Mouse (Mus musculus) C2C12 (cell line): Measurements from ENCODE around the gene Camta2. TPM values are rescaled to one million over a fixed set of nuclear protein-coding genes. Genes with fewer than 3 reads are reported as not detected.

ENCODE experiments used
- H3K27me3 ChIP-seq: one replicate; pipeline ENCODE4 v1.6.1; 2011; ENCODE audit not compliant: control insufficient read depth, insufficient read depth, insufficient read length
- H3K36me3 ChIP-seq: one replicate; pipeline ENCODE4 v1.6.1; 2011; ENCODE audit not compliant: control insufficient read depth, insufficient read depth
- H3K4me3 ChIP-seq: one replicate; pipeline ENCODE4 v1.5.1; 2011; ENCODE audit warnings: mild to moderate bottlenecking, control low read depth; ENCODE audit not compliant: poor library complexity, insufficient read depth, severe bottlenecking
- H3K79me2 ChIP-seq: one replicate; pipeline ENCODE4 v1.6.1; 2011; ENCODE audit not compliant: control insufficient read depth, insufficient read depth
- H3K79me3 ChIP-seq: one replicate; pipeline ENCODE4 v1.6.1; 2011; ENCODE audit warnings: low read depth, control low read depth
- H3ac ChIP-seq: one replicate; pipeline ENCODE3; 2011; ENCODE audit warnings: low read depth; ENCODE audit not compliant: control insufficient read depth, insufficient read length
- CEBPB ChIP-seq: IDR thresholded peaks from one replicate; pipeline ENCODE4 v1.6.1; 2011; ENCODE audit warnings: low read depth, mild to moderate bottlenecking, control low read depth, moderate library complexity
- CTCF ChIP-seq: IDR thresholded peaks from one replicate; pipeline ENCODE4 v1.5.1; 2011; ENCODE audit not compliant: control insufficient read depth, insufficient read depth, insufficient read length
- FOSL1 ChIP-seq: IDR thresholded peaks from one replicate; pipeline ENCODE4 v1.8.0; 2011; ENCODE audit warnings: mild to moderate bottlenecking, low read length; ENCODE audit not compliant: poor library complexity, insufficient read depth, severe bottlenecking
- MAX ChIP-seq: IDR thresholded peaks from one replicate; pipeline ENCODE4 v1.6.1; 2011; ENCODE audit warnings: mild to moderate bottlenecking, control low read depth
- MYOD1 ChIP-seq: IDR thresholded peaks from one replicate; pipeline ENCODE4 v1.6.1; 2011; ENCODE audit warnings: low read depth; ENCODE audit not compliant: control insufficient read depth, insufficient read length
- MYOG ChIP-seq: IDR thresholded peaks from one replicate; pipeline ENCODE4 v1.6.1; 2011; ENCODE audit not compliant: control insufficient read depth, insufficient read length; ENCODE audit errors: extremely low read depth
- USF1 ChIP-seq: IDR thresholded peaks from one replicate; pipeline ENCODE4 v1.6.1; 2011; ENCODE audit warnings: low read depth, mild to moderate bottlenecking, control low read depth, moderate library complexity
- polyA plus RNA-seq: library from polyadenylated mRNA; unstranded; fragments of >200 nt; fragmentation: generic; extraction: Trizol; gene quantifications from one replicate; pipeline ENCODE4 v1.2.1, GENCODE M21; 2012; ENCODE audit warnings: missing spikeins

Camta2 gene
- polyA plus RNA-seq, 1 experiment = 9.0 TPM

- Histone ChIP-seq H3K79me3 (no peaks in the 10 kb centered on the region), H3ac (no peak overlapping the region), H3K36me3 (peaks cover 78% of the 10 kb centered on the region), H3K79me2 (no peaks in the 10 kb centered on the region), H3K4me3 (no peak overlapping the region), H3K27me3 (no peaks in the 10 kb centered on the region)
- TF ChIP-seq USF1 = no peak
- TF ChIP-seq CTCF = no peak
- no peak for TF ChIP-seq MAX
- no peak for TF ChIP-seq MYOG
- no peak for TF ChIP-seq MYOD1
- no peak for TF ChIP-seq FOSL1
Observed at GRCm38 (mm10) chr11:70711026-70711425, 23.1 kb upstream of the Camta2 start.

GRCm38 (mm10) chr11:70706127-70706526 lies 18.2 kb upstream of the Camta2 start:
- TF ChIP-seq USF1 (no peak), MAX (no peak), MYOD1 (no peak), CEBPB (no peak), CTCF (no peak), FOSL1 (no peak), MYOG (no peak)
- Histone ChIP-seq H3K36me3 (peaks cover 66% of the 10 kb centered on the region), H3K4me3 (no peak overlapping the region), H3K27me3 (no peaks in the 10 kb centered on the region), H3K79me3 (peaks cover 17% of the 10 kb centered on the region), H3K79me2 (peaks cover 34% of the 10 kb centered on the region), H3ac (no peak overlapping the region)

- Histone ChIP-seq H3K79me2 (peaks cover 42% of the 10 kb centered on the region), H3K4me3 (no peak overlapping the region), H3K36me3 (peaks cover 38% of the 10 kb centered on the region), H3K27me3 (no peaks in the 10 kb centered on the region), H3ac (peak overlapping the region; percentile 3), H3K79me3 (peaks cover 22% of the 10 kb centered on the region)
- TF ChIP-seq MAX = no peak
- no peak for TF ChIP-seq USF1
- TF ChIP-seq MYOG = no peak
- TF ChIP-seq MYOD1 = no peak
- no peak for TF ChIP-seq CTCF
Observed at GRCm38 (mm10) chr11:70702781-70703180, 14.9 kb upstream of the Camta2 start.

- Histone ChIP-seq H3K4me3 (peak overlapping the region; percentile 91), H3ac (peak overlapping the region; percentile 37), H3K27me3 (no peaks in the 10 kb centered on the region), H3K79me2 (peaks cover 42% of the 10 kb centered on the region), H3K36me3 (peaks cover 32% of the 10 kb centered on the region), H3K79me3 (peaks cover 22% of the 10 kb centered on the region)
- no peak for TF ChIP-seq MAX
- TF ChIP-seq CTCF = no peak
- TF ChIP-seq USF1 = no peak
- TF ChIP-seq CEBPB = no peak
- TF ChIP-seq MYOG = no peak
Observed at GRCm38 (mm10) chr11:70701984-70702733, 14.3 kb upstream of the Camta2 start.

GRCm38 (mm10) chr11:70701221-70701955 lies 13.5 kb upstream of the Camta2 start:
- Histone ChIP-seq H3K79me2 (peaks cover 42% of the 10 kb centered on the region), H3ac (peak overlapping the region; percentile 80), H3K79me3 (peaks cover 22% of the 10 kb centered on the region), H3K4me3 (peak overlapping the region; percentile 91), H3K27me3 (no peaks in the 10 kb centered on the region), H3K36me3 (peaks cover 25% of the 10 kb centered on the region)
- TF ChIP-seq USF1 (no peak), MYOG (no peak), MYOD1 (no peak), FOSL1 (no peak), CEBPB (no peak), MAX (no peak), CTCF (no peak)
